Mouse (Mus musculus) liver, adult 2 months (tissue): ENCODE results near the gene Ppp1r3g.

ENCODE experiments used
- CTCF ChIP-seq: fragments of 200-500 bp; IDR thresholded peaks from 2 replicates; pipeline ENCODE4 v1.5.1; 2011; ENCODE audit warnings: low read depth, low read length, control low read depth
- POLR2A ChIP-seq: fragments of 200-500 bp; IDR thresholded peaks from 2 replicates; pipeline ENCODE4 v1.6.1; 2011; ENCODE audit warnings: low read length, control low read depth; ENCODE audit not compliant: insufficient read depth; ENCODE audit errors: extremely low read depth

DNA sequence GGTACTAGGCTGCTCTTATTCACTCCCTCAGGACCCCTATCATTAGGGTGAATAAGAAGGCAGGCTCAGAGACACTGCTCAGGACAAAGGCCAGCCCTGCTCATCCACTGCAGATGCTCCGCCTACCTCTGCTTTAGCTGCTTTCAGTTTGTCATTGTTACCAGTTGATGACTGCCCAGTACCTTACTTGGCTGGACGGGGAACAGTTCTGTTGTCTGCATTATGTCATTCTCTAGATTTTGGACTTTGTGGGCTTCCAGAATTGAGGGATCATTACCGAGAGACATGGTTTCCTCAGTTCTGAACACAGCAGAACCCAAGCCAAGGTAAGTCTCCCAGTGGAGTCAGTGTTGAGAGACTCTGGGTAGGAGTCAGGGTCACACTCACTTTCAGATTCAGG lies 36.6 kb downstream of the Ppp1r3g start:
- TF ChIP-seq POLR2A, result no peak
- TF ChIP-seq CTCF, result no peak
